In the genomic region with DNA sequence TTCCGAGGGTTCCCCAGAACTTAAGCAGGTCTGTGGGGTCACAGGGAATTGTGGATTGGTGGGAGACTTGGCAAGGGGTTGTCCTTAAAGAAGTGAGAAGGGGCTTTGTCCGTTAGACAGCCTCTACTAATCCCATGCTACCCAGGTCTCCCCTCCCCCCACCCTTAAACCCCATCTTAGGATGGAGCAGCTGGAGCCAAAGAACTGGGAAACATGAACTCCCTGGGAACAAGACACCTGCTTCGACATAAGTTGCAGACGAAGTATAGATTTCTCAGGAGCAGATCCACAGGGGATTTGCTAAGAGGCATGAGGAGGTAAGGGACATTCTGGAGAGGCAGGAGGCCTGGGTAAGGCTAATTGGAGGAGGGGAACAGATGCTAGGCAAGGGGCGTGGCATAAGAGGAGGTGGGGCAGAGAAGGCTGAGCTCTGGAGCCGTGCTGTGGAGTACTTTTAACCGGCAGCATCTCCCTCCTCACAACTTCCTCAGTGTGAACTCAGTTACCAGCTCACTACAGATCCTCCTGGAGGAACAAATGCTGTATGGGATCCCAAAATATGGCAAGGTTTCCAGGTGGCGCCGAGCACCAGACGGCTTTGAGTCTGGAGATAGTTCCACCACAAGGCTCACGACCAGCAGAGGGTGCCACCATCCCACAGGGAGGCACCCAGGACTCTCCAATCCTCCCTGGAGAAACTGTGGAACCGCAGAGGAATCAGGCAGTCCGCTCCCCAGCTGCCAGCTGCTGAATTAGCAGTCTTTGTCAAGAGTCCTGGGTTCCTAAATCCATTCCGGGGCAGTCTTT, we compare ENCODE assay signal across 8 mouse cellular contexts. TPM values are rescaled to one million over a fixed set of nuclear protein-coding genes. Genes with fewer than 3 reads are reported as not detected.
DNase-seq lines count a peak whose midpoint lies in the region; ATAC-seq and TF ChIP-seq lines count a peak whose summit lies in the region.

No protein-coding gene starts in this region.

- no peaks in the 10 kb centered on the region for H3K36me3 ChIP-seq in forebrain, embryonic 11.5 days (ENCODE audit: control insufficient read depth, insufficient read depth, low read length)
- no peaks in the 10 kb centered on the region for H3K36me3 ChIP-seq in heart, embryonic 15.5 days
- H3K36me3 ChIP-seq in liver, embryonic 13.5 days, result no peaks in the 10 kb centered on the region
- no peaks in the 10 kb centered on the region for H3K36me3 ChIP-seq in neural tube, embryonic 11.5 days (ENCODE audit: control insufficient read depth, insufficient read depth, low read length)

- peaks cover 7% of the 10 kb centered on the region for H3K27me3 ChIP-seq in forebrain, embryonic 11.5 days (ENCODE audit: control insufficient read depth, insufficient read depth, low read length)
- peaks cover 19% of the 10 kb centered on the region for H3K27me3 ChIP-seq in heart, embryonic 15.5 days
- H3K27me3 ChIP-seq in liver, embryonic 13.5 days, result peaks cover 54% of the 10 kb centered on the region
- H3K27me3 ChIP-seq in neural tube, embryonic 11.5 days (ENCODE audit: control insufficient read depth, insufficient read depth, low read length), result no peaks in the 10 kb centered on the region

- peak; percentile 64 for TF ChIP-seq CTCF in bone marrow, adult 2 months (IDR thresholded peaks at IDR 0.05; ENCODE audit: control insufficient read depth, insufficient read depth, low read length)

- peak; percentile 61 for DNase-seq in 416B (ENCODE audit: low read depth)
- DNase-seq in forebrain, embryonic 11.5 days (ENCODE audit: low spot score), result peak; percentile 84
- peak; percentile 92 to 98 for DNase-seq in kidney, postnatal 36 days
- DNase-seq in liver, embryonic 13.5 days, result peak; percentile 57
- peak; percentile 84 for DNase-seq in neural tube, embryonic 11.5 days (ENCODE audit: low spot score)
- peak; percentile 84 for DNase-seq in testis, postnatal 14 days (ENCODE audit: low spot score)

- 17% methylated on average over 14 of the region's 14 CpGs for WGBS in bone marrow, adult 2 months
- 2% methylated on average over 14 of the region's 14 CpGs for WGBS in forebrain, embryonic 11.5 days
- WGBS in heart, embryonic 15.5 days, result 4% methylated on average over 14 of the region's 14 CpGs
- 8% methylated on average over 14 of the region's 14 CpGs for WGBS in liver, embryonic 13.5 days (ENCODE audit: insufficient replicate concordance)
- WGBS in neural tube, embryonic 11.5 days, result 1% methylated on average over 14 of the region's 14 CpGs

- no peaks in the 10 kb centered on the region for H3K4me1 ChIP-seq in bone marrow, adult 2 months (ENCODE audit: control insufficient read depth, insufficient read depth, low read length)
- H3K4me1 ChIP-seq in forebrain, embryonic 11.5 days (replicated peaks; ENCODE audit: control insufficient read depth, insufficient read depth, low read length), result peaks cover 33% of the 10 kb centered on the region; the same call in 1 of the 2 replicates
- peaks cover 39% of the 10 kb centered on the region for H3K4me1 ChIP-seq in heart, embryonic 15.5 days (replicated peaks)
- H3K4me1 ChIP-seq in liver, embryonic 13.5 days (replicated peaks), result peaks cover 22% of the 10 kb centered on the region
- H3K4me1 ChIP-seq in neural tube, embryonic 11.5 days (ENCODE audit: control insufficient read depth, insufficient read depth, low read length), result peaks cover 22% of the 10 kb centered on the region

- H3K9ac ChIP-seq in forebrain, embryonic 11.5 days (ENCODE audit: low read length), result peak overlapping the region; percentile 47
- H3K9ac ChIP-seq in heart, embryonic 15.5 days, result peak overlapping the region; percentile 5; the same call in 1 of the 2 replicates
- no peak overlapping the region for H3K9ac ChIP-seq in liver, embryonic 13.5 days
- no peak overlapping the region for H3K9ac ChIP-seq in neural tube, embryonic 11.5 days (ENCODE audit: low read length)

- H3K4me3 ChIP-seq in bone marrow, adult 2 months (replicated peaks; ENCODE audit: control insufficient read depth, low read depth, low read length), result no peak overlapping the region
- H3K4me3 ChIP-seq in forebrain, embryonic 11.5 days (ENCODE audit: low read depth, low read length), result peak overlapping the region; percentile 25
- H3K4me3 ChIP-seq in heart, embryonic 15.5 days, result peak overlapping the region; percentile 44
- H3K4me3 ChIP-seq in liver, embryonic 13.5 days (replicated peaks), result peak overlapping the region; percentile 21
- H3K4me3 ChIP-seq in neural tube, embryonic 11.5 days (ENCODE audit: low read depth, low read length), result no peak overlapping the region

- TF ChIP-seq POLR2A in bone marrow, adult 2 months (IDR thresholded peaks at IDR 0.05; ENCODE audit: borderline replicate concordance, control insufficient read depth, low read depth, low read length), result no peak

- H3K9me3 ChIP-seq in forebrain, embryonic 11.5 days (ENCODE audit: control insufficient read depth, low read length), result no peaks in the 10 kb centered on the region
- H3K9me3 ChIP-seq in heart, embryonic 15.5 days (replicated peaks), result no peaks in the 10 kb centered on the region
- no peaks in the 10 kb centered on the region for H3K9me3 ChIP-seq in liver, embryonic 13.5 days (replicated peaks)
- no peaks in the 10 kb centered on the region for H3K9me3 ChIP-seq in neural tube, embryonic 11.5 days (ENCODE audit: control insufficient read depth, low read length)

- no peak overlapping the region for H3K27ac ChIP-seq in bone marrow, adult 2 months (ENCODE audit: control insufficient read depth, insufficient read depth, low read depth, low read length, poor library complexity)
- H3K27ac ChIP-seq in forebrain, embryonic 11.5 days (ENCODE audit: low read depth, low read length), result peak overlapping the region; percentile 87
- H3K27ac ChIP-seq in heart, embryonic 15.5 days, result no peak overlapping the region; the same call in 1 of the 2 replicates
- H3K27ac ChIP-seq in liver, embryonic 13.5 days, result no peak overlapping the region
- H3K27ac ChIP-seq in neural tube, embryonic 11.5 days (ENCODE audit: low read depth, low read length), result peak overlapping the region; percentile 58

- ATAC-seq in forebrain, embryonic 11.5 days (replicated peaks; ENCODE audit: low FRiP score), result peak; percentile 74
- peak; percentile 45; the same call in 1 of the 2 replicates for ATAC-seq in heart, embryonic 15.5 days (replicated peaks; ENCODE audit: insufficient number of reproducible peaks, insufficient read depth, low FRiP score, low read depth)
- ATAC-seq in liver, embryonic 13.5 days (ENCODE audit: low read depth), result peak; percentile 40; the same call in 1 of the 2 replicates
- peak; percentile 50 for ATAC-seq in neural tube, embryonic 11.5 days (ENCODE audit: insufficient read depth, low FRiP score, low TSS enrichment)

- peak overlapping the region; percentile 48 for H3K4me2 ChIP-seq in forebrain, embryonic 11.5 days (ENCODE audit: low read depth, low read length, severe bottlenecking)
- H3K4me2 ChIP-seq in heart, embryonic 15.5 days, result peak overlapping the region; percentile 66
- H3K4me2 ChIP-seq in liver, embryonic 13.5 days, result peak overlapping the region; percentile 45
- H3K4me2 ChIP-seq in neural tube, embryonic 11.5 days (ENCODE audit: low read depth), result peak overlapping the region; percentile 35

RNA-seq across cellular contexts. Expression of a gene that starts 2.5 kb away (rescaled TPM):
- polyA plus RNA-seq in bone marrow, adult 2 months (2011; ENCODE audit: insufficient read depth, insufficient read length, low replicate concordance, missing spikeins), result 2.5 and 2.6 TPM in 2 replicates
- polyA plus RNA-seq in forebrain, embryonic 11.5 days (2014; fragmentation: Nextera tagmentation; extraction: Ambion mirVana), result 4.6 and 5.6 TPM in 2 replicates
- polyA plus RNA-seq in heart, embryonic 15.5 days (2015; fragmentation: Nextera tagmentation; extraction: Ambion mirVana), result 3.3 and 5.0 TPM in 2 replicates
- polyA plus RNA-seq in liver, embryonic 13.5 days (2015; fragmentation: Nextera tagmentation; extraction: Ambion mirVana), result 0.29 and 0.44 TPM in 2 replicates
- 6.6 TPM in 2 replicates for polyA plus RNA-seq in neural tube, embryonic 11.5 days (2014; fragmentation: Nextera tagmentation; extraction: Ambion mirVana)

RNA-seq across cellular contexts. Expression of a gene that starts 32.6 kb away (rescaled TPM):
- 9.1 and 10.0 TPM in 2 replicates for polyA plus RNA-seq in bone marrow, adult 2 months (2011; ENCODE audit: insufficient read depth, insufficient read length, low replicate concordance, missing spikeins)
- 2.6 and 2.7 TPM in 2 replicates for polyA plus RNA-seq in forebrain, embryonic 11.5 days (2014; fragmentation: Nextera tagmentation; extraction: Ambion mirVana)
- 10.6 and 12.5 TPM in 2 replicates for polyA plus RNA-seq in heart, embryonic 15.5 days (2015; fragmentation: Nextera tagmentation; extraction: Ambion mirVana)
- 0.43 and 0.56 TPM in 2 replicates for polyA plus RNA-seq in liver, embryonic 13.5 days (2015; fragmentation: Nextera tagmentation; extraction: Ambion mirVana)
- polyA plus RNA-seq in neural tube, embryonic 11.5 days (2014; fragmentation: Nextera tagmentation; extraction: Ambion mirVana), result 3.2 and 4.4 TPM in 2 replicates

RNA-seq across cellular contexts. Expression of a gene that starts 47.6 kb away (rescaled TPM):
- 3.6 and 6.4 TPM in 2 replicates for polyA plus RNA-seq in bone marrow, adult 2 months (2011; ENCODE audit: insufficient read depth, insufficient read length, low replicate concordance, missing spikeins)
- 15.0 and 16.0 TPM in 2 replicates for polyA plus RNA-seq in forebrain, embryonic 11.5 days (2014; fragmentation: Nextera tagmentation; extraction: Ambion mirVana)
- polyA plus RNA-seq in heart, embryonic 15.5 days (2015; fragmentation: Nextera tagmentation; extraction: Ambion mirVana), result 5.8 and 6.9 TPM in 2 replicates
- polyA plus RNA-seq in liver, embryonic 13.5 days (2015; fragmentation: Nextera tagmentation; extraction: Ambion mirVana), result 1.0 and 1.6 TPM in 2 replicates
- polyA plus RNA-seq in neural tube, embryonic 11.5 days (2014; fragmentation: Nextera tagmentation; extraction: Ambion mirVana), result 16.6 and 17.4 TPM in 2 replicates

Comparison
In these comparisons a context has a peak if more than half of its experiments do, and no peak if none do; other contexts are left out.
1. H3K27ac ChIP-seq: peak in forebrain, embryonic 11.5 days (single experiment) and neural tube, embryonic 11.5 days (single experiment); none in bone marrow, adult 2 months (single experiment), heart, embryonic 15.5 days (single experiment) and liver, embryonic 13.5 days (single experiment).
2. H3K4me3 ChIP-seq: peak in forebrain, embryonic 11.5 days (single experiment), heart, embryonic 15.5 days (single experiment) and liver, embryonic 13.5 days (single experiment); none in bone marrow, adult 2 months (single experiment) and neural tube, embryonic 11.5 days (single experiment).
3. H3K9ac ChIP-seq: peak in forebrain, embryonic 11.5 days (single experiment) and heart, embryonic 15.5 days (single experiment); none in liver, embryonic 13.5 days (single experiment) and neural tube, embryonic 11.5 days (single experiment).
4. Peak in every context shown above with its lines, with median percentiles within 50 percentile points of each other: DNase-seq, ATAC-seq and H3K4me2 ChIP-seq.